Mouse (Mus musculus) bone marrow, adult 2 months (tissue): ENCODE measurements around the gene Cdc42ep1. TPM values are rescaled to one million over a fixed set of nuclear protein-coding genes. Genes with fewer than 3 reads are reported as not detected.

Experiments used
- H3K27ac ChIP-seq: fragments of 200-500 bp; 2 replicates; pipeline ENCODE4 v1.5.1; 2012; ENCODE audit warnings: low read depth, mild to moderate bottlenecking, control low read depth, inconsistent platforms, low read length; ENCODE audit not compliant: control insufficient read depth, poor library complexity, insufficient read depth
- H3K4me1 ChIP-seq: fragments of 200-500 bp; 2 replicates; pipeline ENCODE4 v1.6.1; 2011; ENCODE audit warnings: low read length; ENCODE audit not compliant: control insufficient read depth, insufficient read depth
- H3K4me3 ChIP-seq: fragments of 200-500 bp; replicated peaks from 2 replicates; pipeline ENCODE3; 2011; ENCODE audit warnings: mild to moderate bottlenecking, low read depth, low read length, control low read depth; ENCODE audit not compliant: control insufficient read depth
- CTCF ChIP-seq: fragments of 200-500 bp; IDR thresholded peaks from 2 replicates; pipeline ENCODE4 v1.5.1; 2011; ENCODE audit warnings: low read length, control low read depth; ENCODE audit not compliant: control insufficient read depth, insufficient read depth
- POLR2A ChIP-seq: fragments of 200-500 bp; IDR thresholded peaks from 2 replicates; pipeline ENCODE4 v1.6.1; 2011; ENCODE audit warnings: low read depth, mild to moderate bottlenecking, control low read depth, low read length, borderline replicate concordance; ENCODE audit not compliant: control insufficient read depth
- WGBS: fragments of 180-500 bp; shearing (Covaris S2); methylation state at CpG from one replicate; pipeline ENCODE4 v1.1.7; 2018; 5-methylcytosine and 5-hydroxymethylcytosine counted together
- polyA plus RNA-seq: library from polyadenylated mRNA; stranded (reverse); fragments of >200 nt; gene quantifications from 2 replicates; pipeline ENCODE4 v1.2.4, GENCODE M21; 2011; ENCODE audit warnings: low replicate concordance; ENCODE audit not compliant: missing spikeins, insufficient read depth, insufficient read length

The Cdc42ep1 gene
- polyA plus RNA-seq: 6.6 and 9.4 TPM in 2 replicates

GRCm38 (mm10) chr15:78842371-78843163, at the start of gene Cdc42ep1:
Gene Cdc42ep1, plus strand, starts transcription at chr15:78842624.
- TF ChIP-seq POLR2A (no peak), CTCF (no peak)
- Histone ChIP-seq H3K27ac (peak within 1 kb of the TSS; percentile 45; the same call in 1 of the 2 replicates), H3K4me1 (no peaks in the 10 kb centered on the region), H3K4me3 (no peak within 1 kb of the TSS)
- 2% methylated on average over 86 of the region's 86 CpGs for WGBS

- TF ChIP-seq CTCF (no peak), POLR2A (no peak)
- no peak overlapping the region for H3K4me3 ChIP-seq
- WGBS: 81% methylated on average over 25 of the region's 25 CpGs
- H3K27ac ChIP-seq: no peak overlapping the region
- no peaks in the 10 kb centered on the region for H3K4me1 ChIP-seq
Measured at GRCm38 (mm10) chr15:78796196-78797059, 46.0 kb upstream of the Cdc42ep1 start.

GRCm38 (mm10) chr15:78797060-78797329, 45.4 kb upstream of the Cdc42ep1 start:
- WGBS: 88% methylated on average over 8 of the region's 8 CpGs
- Histone ChIP-seq H3K4me3 (no peak overlapping the region), H3K4me1 (no peaks in the 10 kb centered on the region; the same call in 1 of the 2 replicates), H3K27ac (no peak overlapping the region)
- TF ChIP-seq CTCF (no peak), POLR2A (no peak)

DNA sequence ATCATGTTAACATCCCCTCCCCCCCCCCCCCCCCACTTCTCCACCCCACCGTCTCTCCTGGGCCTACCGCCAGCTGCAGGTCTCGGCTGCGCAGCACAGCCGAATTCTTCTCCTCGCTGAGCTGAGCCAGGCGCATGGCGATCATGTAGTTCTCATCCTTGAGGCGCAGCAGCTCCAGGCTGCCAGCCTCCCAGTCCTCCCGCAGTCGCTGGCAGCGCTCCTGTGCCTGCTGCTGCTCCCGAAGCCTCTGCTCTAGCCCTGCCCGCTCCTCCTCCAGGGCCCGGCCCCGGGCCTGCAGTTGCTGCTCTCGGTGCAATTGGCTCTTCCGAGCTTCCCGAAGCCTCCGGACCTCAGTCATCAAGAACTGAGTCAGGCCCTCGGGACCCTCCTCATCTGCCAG, 43.4 kb upstream of the Cdc42ep1 start:
- WGBS: 89% methylated on average over 21 of the region's 21 CpGs
- no peak for TF ChIP-seq POLR2A
- TF ChIP-seq CTCF: no peak
- no peaks in the 10 kb centered on the region; the same call in 1 of the 2 replicates for H3K4me1 ChIP-seq
- H3K27ac ChIP-seq: no peak overlapping the region
- H3K4me3 ChIP-seq: no peak overlapping the region

DNA sequence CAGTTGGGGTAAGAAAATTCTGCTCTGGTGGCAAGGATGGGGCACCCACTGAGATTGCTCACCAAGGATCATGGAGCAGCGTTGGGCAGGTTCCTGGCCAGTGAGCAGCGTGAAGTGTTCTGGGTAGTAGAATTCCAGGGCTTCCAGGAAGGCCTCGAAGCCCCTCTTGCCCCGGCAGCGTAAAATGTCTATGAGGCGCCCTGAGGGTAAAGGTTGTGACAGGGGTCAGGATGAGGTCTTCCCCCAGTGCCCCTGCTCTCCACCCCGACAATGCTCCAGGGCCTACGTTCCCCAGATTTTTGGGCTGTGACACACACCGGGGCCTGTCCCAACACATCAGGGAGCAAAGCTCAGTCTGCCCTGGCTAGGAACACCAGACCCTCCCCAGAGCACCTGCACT, 40.9 kb upstream of the Cdc42ep1 start:
- peaks cover 3% of the 10 kb centered on the region; the same call in 1 of the 2 replicates for H3K4me1 ChIP-seq

DNA sequence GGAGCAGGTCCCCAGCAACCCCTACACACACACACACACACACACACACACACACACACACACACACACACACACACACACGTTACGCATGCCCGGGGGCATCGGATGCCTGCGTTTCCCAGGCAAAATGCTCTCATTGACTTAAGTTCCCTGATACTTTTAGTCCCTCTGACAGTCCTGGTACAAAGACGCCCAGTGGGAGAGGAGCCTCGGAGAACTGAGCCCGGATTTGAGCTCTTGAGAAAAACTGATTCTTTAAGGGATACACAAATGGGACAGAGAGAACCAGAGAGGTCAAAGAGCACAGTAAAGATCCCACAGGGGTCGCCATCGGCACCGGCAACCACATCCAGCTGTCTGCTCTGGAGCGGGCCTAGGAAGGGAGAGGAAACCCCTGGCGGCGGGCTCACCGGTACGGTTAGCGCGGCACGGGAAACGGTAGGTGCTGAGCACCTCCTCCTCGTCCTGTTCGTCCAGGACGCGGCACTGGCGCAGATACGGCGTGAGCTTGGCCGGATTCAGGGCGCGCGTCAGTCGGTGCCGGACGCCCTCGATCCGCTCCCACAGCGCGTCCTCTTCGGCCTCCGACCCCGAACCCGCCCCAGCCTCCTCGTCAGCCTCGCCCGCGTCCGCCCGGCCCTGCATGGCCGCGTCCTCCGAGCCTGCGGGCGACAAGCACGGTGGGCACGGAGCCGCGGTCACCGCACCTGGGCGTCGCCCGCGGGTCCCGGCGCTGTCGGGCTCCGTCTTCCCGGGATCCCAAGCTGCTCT, 40.3 kb upstream of the Cdc42ep1 start:
- Histone ChIP-seq H3K4me3 (peak overlapping the region; percentile 74), H3K4me1 (peaks cover 5% of the 10 kb centered on the region; the same call in 1 of the 2 replicates), H3K27ac (peak overlapping the region; percentile 91)
- no peak for TF ChIP-seq CTCF
- TF ChIP-seq POLR2A: no peak
- 6% methylated on average over 67 of the region's 67 CpGs for WGBS

More for the DNA sequence above, 40.9 kb upstream of the Cdc42ep1 start:
- peak overlapping the region; percentile 74 for H3K4me3 ChIP-seq
- no peak for TF ChIP-seq CTCF
- no peak for TF ChIP-seq POLR2A
- H3K27ac ChIP-seq: no peak overlapping the region
- 82% methylated on average over 9 of the region's 9 CpGs for WGBS

DNA sequence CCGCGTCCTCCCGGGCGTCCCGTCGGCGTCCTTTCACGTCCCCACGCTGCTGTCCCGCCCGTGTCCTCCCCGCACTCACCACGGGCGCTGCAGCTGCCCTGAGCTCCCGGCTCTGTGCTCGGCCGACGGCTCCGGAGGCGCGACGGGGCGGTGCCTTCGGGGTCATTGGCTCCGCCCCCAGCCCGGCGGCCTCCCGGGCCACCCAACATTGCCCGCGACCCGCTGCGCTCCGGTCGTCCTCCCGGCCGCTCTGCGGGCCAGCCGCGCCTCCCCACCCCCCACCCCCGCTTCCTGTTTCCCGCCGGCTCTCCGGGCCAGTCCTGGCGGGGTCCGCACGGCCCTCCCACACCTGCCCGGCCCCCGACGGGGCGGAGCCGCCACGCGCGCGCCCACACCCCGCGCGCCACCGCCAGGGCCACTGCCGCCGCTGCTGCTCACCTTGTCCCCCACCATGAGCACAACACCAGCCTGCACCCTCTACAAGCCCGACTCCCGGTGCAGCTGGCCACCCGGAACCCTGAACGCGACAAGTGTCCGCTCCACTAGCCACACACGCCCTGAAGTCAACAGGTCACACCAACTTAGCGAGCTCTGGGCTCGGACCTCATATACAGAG, 39.5 kb upstream of the Cdc42ep1 start, which contains the start of gene Card10:
Gene Card10 (minus strand): TSS at position 267 of the 616 bp plus-strand sequence.
- peak within 1 kb of the TSS; percentile 91 for H3K27ac ChIP-seq
- peak; percentile 63; the same call in 1 of the 2 replicates for TF ChIP-seq POLR2A
- TF ChIP-seq CTCF: no peak
- WGBS: 3% methylated on average over 70 of the region's 70 CpGs
- H3K4me1 ChIP-seq: peaks cover 5% of the 10 kb centered on the region; the same call in 1 of the 2 replicates
- peak within 1 kb of the TSS; percentile 74 for H3K4me3 ChIP-seq
